ENCODE assay signal across 8 mouse cellular contexts in the genomic region with DNA sequence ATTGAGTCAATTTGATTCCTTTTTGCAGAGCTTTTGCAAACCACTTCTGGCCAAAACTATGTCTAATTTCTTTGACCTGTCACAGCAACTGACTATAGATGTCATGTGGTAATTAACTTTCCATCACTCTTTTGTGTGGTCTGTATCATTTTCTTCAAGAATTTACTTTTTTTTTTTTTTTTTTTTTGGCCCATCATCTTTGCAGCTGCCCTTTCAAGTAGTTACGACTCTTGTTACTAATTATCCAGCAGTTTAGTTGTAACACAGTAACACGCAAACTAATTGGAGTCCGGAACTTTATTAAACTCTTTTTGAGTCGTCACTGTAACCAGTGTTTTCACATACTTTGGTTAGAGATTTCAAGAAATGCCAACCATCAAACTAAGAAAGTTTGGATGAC. TPM values are rescaled to one million over a fixed set of nuclear protein-coding genes. Genes with fewer than 3 reads are reported as not detected.
DNase-seq lines count a peak whose midpoint lies in the region; ATAC-seq and TF ChIP-seq lines count a peak whose summit lies in the region.

No protein-coding gene starts in this region.

- no peak for TF ChIP-seq CTCF in MEL (IDR thresholded peaks at IDR 0.05 in 2 of 3, conservative IDR thresholded peaks at IDR 0.05 in 1 of 3; ENCODE audit: control insufficient read depth in 1 of 3, insufficient read depth in 1 of 3, low read depth in 2 of 3, low read length in 3 of 3, poor library complexity in 1 of 3, severe bottlenecking in 1 of 3)

- H3K27me3 ChIP-seq in heart, embryonic 16.5 days (ENCODE audit: control insufficient read depth, insufficient read depth, low read length), result no peaks in the 10 kb centered on the region
- H3K27me3 ChIP-seq in MEL (ENCODE audit: control insufficient read depth in 1 of 2, insufficient read depth in 2 of 2, low read length in 2 of 2), result no peaks in the 10 kb centered on the region
- no peaks in the 10 kb centered on the region for H3K27me3 ChIP-seq in hindbrain, embryonic 11.5 days (ENCODE audit: control insufficient read depth, insufficient read depth, low read length)
- H3K27me3 ChIP-seq in midbrain, embryonic 11.5 days (ENCODE audit: control insufficient read depth, insufficient read depth, low read length), result no peaks in the 10 kb centered on the region

- no peak for TF ChIP-seq POLR2A in MEL (IDR thresholded peaks at IDR 0.05; ENCODE audit: control insufficient read depth in 1 of 2, insufficient read depth in 1 of 2, low read depth in 1 of 2, low read length in 2 of 2, poor library complexity in 1 of 2)

- H3K4me3 ChIP-seq in heart, embryonic 16.5 days (ENCODE audit: low read length), result peak overlapping the region; percentile 88
- H3K4me3 ChIP-seq in MEL (ENCODE audit: control insufficient read depth in 1 of 2, insufficient read depth in 1 of 2, low read depth in 2 of 2, low read length in 2 of 2), result peak overlapping the region; percentile 58 to 73
- peak overlapping the region; percentile 91 for H3K4me3 ChIP-seq in hindbrain, embryonic 11.5 days (ENCODE audit: low read depth, low read length)
- peak overlapping the region; percentile 92 for H3K4me3 ChIP-seq in midbrain, embryonic 11.5 days (ENCODE audit: low read depth, low read length)

- TF ChIP-seq EP300 in MEL (IDR thresholded peaks at IDR 0.05; ENCODE audit: low read depth in 1 of 2, low read length in 2 of 2), result no peak

- no peak for DNase-seq in heart, adult 8-10 months (ENCODE audit: low spot score)
- DNase-seq in MEL (ENCODE audit: low read depth, low spot score), result no peak
- DNase-seq in hindbrain, embryonic 11.5 days (ENCODE audit: low spot score), result no peak
- DNase-seq in midbrain, embryonic 11.5 days (ENCODE audit: low spot score, missing footprints), result peak; percentile 83
- DNase-seq in right cerebral cortex, adult 2 months (ENCODE audit: low spot score in 2 of 2), result no peak
- no peak for DNase-seq in cerebellum, postnatal 4 days (ENCODE audit: low spot score in 2 of 2)
- DNase-seq in frontal cortex, adult 2 months (ENCODE audit: extremely low spot score in 1 of 2, low spot score in 1 of 2), result no peak

- H3K36me3 ChIP-seq in heart, embryonic 16.5 days (ENCODE audit: control insufficient read depth, insufficient read depth), result no peaks in the 10 kb centered on the region
- peaks cover 0 to 11% of the 10 kb centered on the region in 2 experiments; a peak in 2 of 4 replicates for H3K36me3 ChIP-seq in MEL (ENCODE audit: control insufficient read depth in 1 of 2, insufficient read depth in 2 of 2, low read length in 2 of 2)
- no peaks in the 10 kb centered on the region for H3K36me3 ChIP-seq in hindbrain, embryonic 11.5 days (ENCODE audit: control insufficient read depth, insufficient read depth, low read length)
- H3K36me3 ChIP-seq in midbrain, embryonic 11.5 days (ENCODE audit: control insufficient read depth, insufficient read depth, low read length), result no peaks in the 10 kb centered on the region

- ATAC-seq in heart, embryonic 16.5 days (replicated peaks; ENCODE audit: extremely low read depth, insufficient read depth, low FRiP score), result no peak
- no peak for ATAC-seq in hindbrain, embryonic 11.5 days (ENCODE audit: low FRiP score)
- ATAC-seq in midbrain, embryonic 11.5 days (ENCODE audit: low FRiP score), result no peak

- no peak overlapping the region for H3K27ac ChIP-seq in heart, embryonic 16.5 days (ENCODE audit: low read length)
- no peak overlapping the region for H3K27ac ChIP-seq in MEL (ENCODE audit: control insufficient read depth, low read depth, low read length)
- peak overlapping the region; percentile 100; the same call in 1 of the 2 replicates for H3K27ac ChIP-seq in hindbrain, embryonic 11.5 days (ENCODE audit: low read depth, low read length)
- no peak overlapping the region for H3K27ac ChIP-seq in midbrain, embryonic 11.5 days (ENCODE audit: low read depth, low read length)

- H3K9me3 ChIP-seq in heart, embryonic 16.5 days (replicated peaks; ENCODE audit: control insufficient read depth, low read length), result no peaks in the 10 kb centered on the region
- no peaks in the 10 kb centered on the region for H3K9me3 ChIP-seq in MEL (replicated peaks; ENCODE audit: insufficient read depth, low read length)
- no peaks in the 10 kb centered on the region for H3K9me3 ChIP-seq in hindbrain, embryonic 11.5 days (ENCODE audit: control insufficient read depth, low read length)
- no peaks in the 10 kb centered on the region for H3K9me3 ChIP-seq in midbrain, embryonic 11.5 days (ENCODE audit: control insufficient read depth, low read length)

- H3K4me1 ChIP-seq in heart, embryonic 16.5 days (ENCODE audit: control insufficient read depth, insufficient read depth, low read length), result peaks cover 5% of the 10 kb centered on the region
- H3K4me1 ChIP-seq in MEL (ENCODE audit: control insufficient read depth in 1 of 2, insufficient read depth in 2 of 2, low read length in 2 of 2), result peaks cover 0 to 6% of the 10 kb centered on the region in 2 experiments; a peak in 1 of 4 replicates
- no peaks in the 10 kb centered on the region; the same call in 1 of the 2 replicates for H3K4me1 ChIP-seq in hindbrain, embryonic 11.5 days (replicated peaks; ENCODE audit: control insufficient read depth, insufficient read depth, low read length)
- peaks cover 4% of the 10 kb centered on the region; the same call in 1 of the 2 replicates for H3K4me1 ChIP-seq in midbrain, embryonic 11.5 days (ENCODE audit: control insufficient read depth, insufficient read depth, low read length)

- H3K9ac ChIP-seq in heart, embryonic 16.5 days (ENCODE audit: low read length), result peak overlapping the region; percentile 96
- H3K9ac ChIP-seq in MEL (ENCODE audit: control insufficient read depth, low read depth, low read length, poor library complexity, severe bottlenecking), result peak overlapping the region; percentile 71
- H3K9ac ChIP-seq in hindbrain, embryonic 11.5 days (ENCODE audit: low read depth, low read length), result peak overlapping the region; percentile 98; the same call in 1 of the 2 replicates
- peak overlapping the region; percentile 99 for H3K9ac ChIP-seq in midbrain, embryonic 11.5 days (ENCODE audit: low read length)

- H3K79me2 ChIP-seq in MEL (ENCODE audit: control insufficient read depth, insufficient read depth, low read length, poor library complexity), result peaks cover 26% of the 10 kb centered on the region

- 27% methylated on average over 4 of the region's 4 CpGs for WGBS in heart, embryonic 16.5 days
- WGBS in hindbrain, embryonic 11.5 days, result 18% methylated on average over 4 of the region's 4 CpGs
- 17% methylated on average over 4 of the region's 4 CpGs for WGBS in midbrain, embryonic 11.5 days

- TF ChIP-seq RAD21 in MEL (IDR thresholded peaks at IDR 0.05; ENCODE audit: low read depth, low read length), result no peak

- peak overlapping the region; percentile 81 for H3K4me2 ChIP-seq in heart, embryonic 16.5 days (ENCODE audit: low read depth, low read length)
- H3K4me2 ChIP-seq in hindbrain, embryonic 11.5 days (replicated peaks; ENCODE audit: low read depth, low read length), result peak overlapping the region; percentile 85
- H3K4me2 ChIP-seq in midbrain, embryonic 11.5 days, result peak overlapping the region; percentile 72

TF ChIP-seq in MEL, 35 proteins besides CTCF, POLR2A, EP300 and RAD21:
- no peak for TF ChIP-seq KAT2A (conservative IDR thresholded peaks at IDR 0.05; ENCODE audit: low read depth, low read length)
- TF ChIP-seq NELFE (IDR thresholded peaks at IDR 0.05; ENCODE audit: low read depth, low read length), result no peak

RNA-seq across cellular contexts. Expression of a gene that starts 0.8 kb away (rescaled TPM):
- 4.3 and 4.6 TPM in 2 replicates for polyA plus RNA-seq in heart, embryonic 16.5 days (2015; fragmentation: Nextera tagmentation; extraction: Ambion mirVana)
- total RNA-seq in heart, adult 8-10 months (2022), result 10 to 100 TPM; 16.7 to 20.3 (median 17.8) TPM
- total RNA-seq in MEL (2012; rRNA removed), result 14.3 and 15.1 TPM in 2 replicates
- 10 to 100 TPM in 1 of 2 experiments, not detected in 1; 15.4 TPM for polyA plus RNA-seq in MEL (2012; ENCODE audit: insufficient read depth in 1 of 2, insufficient read length in 2 of 2, low read depth in 1 of 2, low replicate concordance in 2 of 2, missing spikeins in 1 of 2)
- 16.6 and 17.0 TPM in 2 replicates for polyA plus RNA-seq in hindbrain, embryonic 11.5 days (2014; fragmentation: Nextera tagmentation; extraction: Ambion mirVana)
- polyA plus RNA-seq in midbrain, embryonic 11.5 days (2014; fragmentation: Nextera tagmentation; extraction: Ambion mirVana), result 12.2 and 14.0 TPM in 2 replicates
- 20.5 and 24.5 TPM in 2 replicates for polyA plus RNA-seq in frontal cortex, adult 2 months (2012; rRNA removed)
